Mouse (Mus musculus): ENCODE measurements around the gene Nemf. TPM values are rescaled to one million over a fixed set of nuclear protein-coding genes. Genes with fewer than 3 reads are reported as not detected.

The Nemf gene
- total RNA-seq (2014; rRNA removed), result 44.4 and 47.7 TPM in 2 replicates
- 47.6 and 64.7 TPM in 2 replicates for polyA plus RNA-seq (2015; fragmentation: Nextera tagmentation; extraction: Ambion mirVana)

DNA sequence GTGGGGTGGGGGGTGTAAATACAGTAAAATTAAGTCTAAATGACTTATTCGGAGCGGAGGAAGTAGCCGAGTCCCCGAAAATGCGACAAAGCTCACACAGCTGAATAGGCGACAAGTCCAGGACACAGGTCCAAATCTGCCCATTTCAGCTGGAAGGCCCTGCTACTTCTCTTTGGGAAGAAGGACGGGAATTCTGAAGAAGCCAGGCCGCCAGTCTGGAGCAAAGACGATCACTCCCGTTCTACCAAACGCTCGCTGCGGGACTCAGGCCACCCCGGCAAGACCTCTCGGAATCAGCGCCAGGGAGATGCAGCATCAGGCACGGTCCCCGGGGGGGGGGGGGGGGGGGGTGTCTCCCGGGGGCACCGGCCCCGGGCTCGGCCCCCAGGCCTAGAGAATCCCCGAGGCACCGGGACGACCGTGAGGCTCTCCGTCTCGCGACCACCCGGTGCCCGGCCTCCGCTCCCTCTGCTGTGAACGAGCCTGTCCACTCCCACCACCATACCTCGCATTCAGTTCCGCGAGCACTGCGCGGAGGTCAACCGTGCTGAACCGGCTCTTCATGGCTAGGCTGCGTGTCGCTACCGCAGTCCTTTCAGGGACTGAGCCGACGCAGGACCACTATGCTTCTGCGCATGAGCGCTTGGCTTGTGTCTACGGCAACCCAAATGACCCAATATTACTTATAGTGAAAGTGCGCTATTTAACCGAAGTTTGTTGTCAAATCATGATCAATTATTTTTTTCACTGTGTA, at the start of gene Nemf:
Gene Nemf, minus strand, starts transcription at position 620 of the 754 bp plus-strand sequence.
- no peaks in the 10 kb centered on the region for H3K9me3 ChIP-seq (ENCODE audit: low read length)
- peak within 1 kb of the TSS; percentile 76 for H3K9ac ChIP-seq
- H3K27ac ChIP-seq (ENCODE audit: low read depth, low read length), result peak within 1 kb of the TSS; percentile 68
- ATAC-seq, result peak; percentile 35
- WGBS, result under 1% methylated on average over 39 of the region's 50 CpGs
- H3K4me3 ChIP-seq (ENCODE audit: low read depth, low read length), result peak within 1 kb of the TSS; percentile 71
- H3K4me2 ChIP-seq (ENCODE audit: low read depth), result peak within 1 kb of the TSS; percentile 64
- no peaks in the 10 kb centered on the region for H3K4me1 ChIP-seq (ENCODE audit: insufficient read depth)
- no peak for TF ChIP-seq CTCF (IDR thresholded peaks at IDR 0.05; ENCODE audit: low read depth)
- H3K36me3 ChIP-seq (ENCODE audit: insufficient read depth), result peaks cover 16% of the 10 kb centered on the region
- peak; percentile 92 for DNase-seq
- H3K27me3 ChIP-seq (ENCODE audit: insufficient read depth, low read length), result no peaks in the 10 kb centered on the region

DNA sequence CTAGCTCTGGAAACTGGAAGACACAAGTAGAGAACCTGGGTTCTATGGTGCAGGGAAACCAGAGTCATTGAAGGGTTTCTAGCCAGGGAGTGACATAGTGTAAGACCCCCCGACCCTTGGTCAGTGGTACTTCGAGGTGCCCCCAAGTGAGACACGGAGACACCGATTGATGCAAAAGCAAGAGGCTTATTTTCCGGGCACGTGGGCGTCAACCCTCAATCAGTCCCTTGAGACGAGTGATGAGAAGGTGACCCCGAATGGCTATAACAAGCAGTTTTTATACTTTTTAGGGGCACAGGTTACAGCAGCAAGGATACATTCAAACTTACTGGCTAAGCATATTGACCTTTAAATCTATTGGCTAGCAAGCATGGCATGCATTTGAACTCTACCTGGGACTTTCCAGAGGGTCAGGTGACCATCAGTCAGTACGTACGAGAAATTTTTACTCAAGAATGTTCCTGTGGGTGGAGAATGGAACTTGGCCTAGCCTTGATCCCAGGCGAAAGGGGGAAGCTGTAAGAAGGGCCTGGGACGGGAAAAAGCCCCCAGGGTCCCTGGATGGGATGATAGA, 45.7 kb upstream of the Nemf start:
- no peak for ATAC-seq
- H3K4me3 ChIP-seq (ENCODE audit: low read depth, low read length), result no peak overlapping the region
- no peak for TF ChIP-seq CTCF (IDR thresholded peaks at IDR 0.05; ENCODE audit: low read depth)

DNA sequence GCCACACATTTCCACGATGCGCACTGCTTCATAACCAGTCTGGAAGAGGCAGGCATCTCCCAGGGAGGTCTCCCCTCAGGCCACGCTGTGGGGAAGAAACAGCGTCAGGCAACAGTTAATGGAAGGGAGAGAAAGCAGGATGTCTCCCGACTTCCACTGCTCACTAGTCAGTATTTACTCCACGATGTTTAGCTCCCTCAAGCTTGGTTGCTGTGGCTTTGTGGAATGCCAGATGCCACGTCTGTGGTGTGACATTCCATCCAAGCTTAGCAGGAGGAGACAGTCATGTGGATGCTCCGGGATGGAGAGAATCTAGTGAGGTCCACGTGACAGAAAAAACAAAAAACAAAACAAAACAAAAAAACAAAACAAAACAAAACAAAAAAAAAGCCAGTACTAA, 45.1 kb upstream of the Nemf start:
- no peak for TF ChIP-seq CTCF (IDR thresholded peaks at IDR 0.05; ENCODE audit: low read depth)
- no peaks in the 10 kb centered on the region for H3K4me1 ChIP-seq (ENCODE audit: insufficient read depth)
- H3K36me3 ChIP-seq (ENCODE audit: insufficient read depth), result no peaks in the 10 kb centered on the region
- WGBS, result 58% methylated on average over 9 of the region's 9 CpGs
- H3K4me2 ChIP-seq (ENCODE audit: low read depth), result no peak overlapping the region
- ATAC-seq (no peak), DNase-seq (no peak)
- H3K27me3 ChIP-seq (ENCODE audit: insufficient read depth, low read length), result no peaks in the 10 kb centered on the region
- no peak overlapping the region for H3K9ac ChIP-seq
- H3K9me3 ChIP-seq (ENCODE audit: low read length), result no peaks in the 10 kb centered on the region
- H3K27ac ChIP-seq (ENCODE audit: low read depth, low read length), result no peak overlapping the region
- H3K4me3 ChIP-seq (ENCODE audit: low read depth, low read length), result no peak overlapping the region

More for the DNA sequence above, 45.7 kb upstream of the Nemf start:
- Histone ChIP-seq H3K27ac (ENCODE audit: low read depth, low read length) (no peak overlapping the region), H3K27me3 (ENCODE audit: insufficient read depth, low read length) (no peaks in the 10 kb centered on the region), H3K9me3 (ENCODE audit: low read length) (no peaks in the 10 kb centered on the region), H3K4me1 (ENCODE audit: insufficient read depth) (no peaks in the 10 kb centered on the region), H3K9ac (no peak overlapping the region), H3K4me2 (ENCODE audit: low read depth) (no peak overlapping the region), H3K36me3 (ENCODE audit: insufficient read depth) (no peaks in the 10 kb centered on the region)
- no peak for DNase-seq
- WGBS, result 91% methylated on average over 13 of the region's 13 CpGs

DNA sequence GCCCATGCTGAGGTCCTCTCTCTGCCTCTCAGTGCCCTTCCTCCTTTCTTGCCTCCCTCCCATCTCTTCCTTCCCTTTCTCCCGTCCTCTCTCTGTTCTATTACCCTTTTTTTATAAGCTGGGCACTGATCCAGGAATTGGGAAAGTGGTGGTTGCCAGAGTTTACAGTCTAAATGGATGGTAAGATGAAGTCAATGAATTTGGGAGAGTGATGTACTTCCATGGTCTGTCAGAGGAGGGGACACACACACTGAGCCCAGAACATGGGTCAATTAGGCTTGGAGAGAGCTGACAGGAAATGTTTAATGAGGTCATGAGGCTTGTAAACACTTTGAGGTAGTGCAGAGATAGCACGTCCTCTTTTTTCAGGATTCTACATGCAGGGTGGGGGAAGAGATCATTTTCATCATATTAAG, 43.9 kb upstream of the Nemf start:
- H3K4me1 ChIP-seq (ENCODE audit: insufficient read depth), result no peaks in the 10 kb centered on the region
- H3K4me3 ChIP-seq (ENCODE audit: low read depth, low read length), result no peak overlapping the region
- no peaks in the 10 kb centered on the region for H3K36me3 ChIP-seq (ENCODE audit: insufficient read depth)
- WGBS, result 17% methylated on average over 2 of the region's 2 CpGs
- TF ChIP-seq CTCF (IDR thresholded peaks at IDR 0.05; ENCODE audit: low read depth), result no peak
- ATAC-seq, result no peak
- H3K9ac ChIP-seq, result no peak overlapping the region
- H3K9me3 ChIP-seq (ENCODE audit: low read length), result no peaks in the 10 kb centered on the region
- DNase-seq, result no peak
- H3K4me2 ChIP-seq (ENCODE audit: low read depth), result no peak overlapping the region
- H3K27ac ChIP-seq (ENCODE audit: low read depth, low read length), result no peak overlapping the region
- H3K27me3 ChIP-seq (ENCODE audit: insufficient read depth, low read length), result no peaks in the 10 kb centered on the region

DNA sequence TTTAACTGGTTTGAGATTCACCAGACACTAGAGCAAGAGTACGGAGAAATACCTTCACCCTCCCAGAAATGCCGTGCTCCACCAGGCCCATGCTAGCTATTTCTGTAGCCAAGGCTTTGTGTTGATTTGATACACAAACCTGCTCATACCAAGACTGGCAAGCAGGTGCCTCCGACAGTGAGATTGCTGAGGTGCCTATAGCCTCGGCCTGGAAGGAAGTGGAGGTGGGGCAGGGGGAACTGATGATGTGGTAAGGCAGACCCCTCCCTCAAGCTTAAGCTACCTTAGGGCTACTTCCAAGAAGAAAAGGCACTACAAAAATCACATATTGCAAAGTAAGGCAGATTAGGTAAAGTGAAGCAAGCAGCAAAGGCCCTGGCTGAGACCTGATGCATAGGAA, 43.4 kb upstream of the Nemf start:
- H3K9me3 ChIP-seq (ENCODE audit: low read length), result no peaks in the 10 kb centered on the region
- 86% methylated on average over 4 of the region's 4 CpGs for WGBS
- H3K27ac ChIP-seq (ENCODE audit: low read depth, low read length), result no peak overlapping the region
- DNase-seq (no peak), ATAC-seq (no peak)
- H3K9ac ChIP-seq, result no peak overlapping the region
- no peak overlapping the region for H3K4me3 ChIP-seq (ENCODE audit: low read depth, low read length)
- TF ChIP-seq CTCF (IDR thresholded peaks at IDR 0.05; ENCODE audit: low read depth), result no peak
- no peaks in the 10 kb centered on the region for H3K27me3 ChIP-seq (ENCODE audit: insufficient read depth, low read length)
- H3K4me2 ChIP-seq (ENCODE audit: low read depth), result no peak overlapping the region
- no peaks in the 10 kb centered on the region for H3K36me3 ChIP-seq (ENCODE audit: insufficient read depth)
- no peaks in the 10 kb centered on the region for H3K4me1 ChIP-seq (ENCODE audit: insufficient read depth)

DNA sequence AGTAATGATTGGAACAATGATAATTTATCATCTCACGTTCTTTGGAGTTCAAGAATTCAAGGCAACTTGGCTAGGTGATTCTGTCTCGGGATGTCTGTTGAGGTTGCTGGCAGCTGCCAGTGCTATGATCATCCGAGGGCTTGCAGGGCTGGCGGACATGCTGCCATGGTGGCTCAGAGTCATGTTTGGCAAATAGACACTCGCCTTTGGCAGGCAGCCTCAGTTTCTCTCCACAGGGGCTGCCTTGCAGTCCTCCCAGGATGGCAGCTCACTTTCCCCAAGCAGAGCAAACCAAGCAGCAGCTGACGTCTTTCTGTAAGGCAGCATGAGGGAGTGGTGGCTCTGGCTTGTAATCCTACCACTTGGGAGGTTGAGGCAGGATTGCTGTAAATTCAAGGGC, 37.5 kb upstream of the Nemf start:
- Histone ChIP-seq H3K4me3 (ENCODE audit: low read depth, low read length) (no peak overlapping the region), H3K36me3 (ENCODE audit: insufficient read depth) (no peaks in the 10 kb centered on the region), H3K4me2 (ENCODE audit: low read depth) (no peak overlapping the region), H3K4me1 (ENCODE audit: insufficient read depth) (no peaks in the 10 kb centered on the region), H3K9ac (no peak overlapping the region), H3K27me3 (ENCODE audit: insufficient read depth, low read length) (no peaks in the 10 kb centered on the region), H3K27ac (ENCODE audit: low read depth, low read length) (no peak overlapping the region), H3K9me3 (ENCODE audit: low read length) (no peaks in the 10 kb centered on the region)
- DNase-seq, result no peak
- ATAC-seq, result no peak
- WGBS, result 61% methylated on average over 6 of the region's 6 CpGs
- TF ChIP-seq CTCF (IDR thresholded peaks at IDR 0.05; ENCODE audit: low read depth), result no peak

DNA sequence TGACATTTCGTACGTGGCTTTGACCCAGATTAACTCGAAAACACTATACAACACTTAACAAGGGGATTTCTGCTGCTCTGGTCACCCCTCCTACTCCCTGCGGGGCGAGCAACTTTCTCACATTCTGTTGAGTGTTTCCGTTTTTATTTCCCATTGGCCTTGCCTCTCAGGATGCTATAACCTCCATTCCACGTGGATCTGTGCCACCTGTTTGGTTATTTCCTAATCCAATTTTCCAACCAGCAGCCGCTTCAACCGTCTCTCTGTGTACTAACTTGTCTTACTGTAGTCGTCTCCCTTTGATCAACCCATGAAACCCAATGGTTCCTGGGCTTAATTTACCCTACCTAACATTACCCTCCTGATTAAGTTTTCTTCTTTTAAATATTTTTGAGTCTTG, 36.1 kb upstream of the Nemf start:
- no peak overlapping the region for H3K27ac ChIP-seq (ENCODE audit: low read depth, low read length)
- H3K27me3 ChIP-seq (ENCODE audit: insufficient read depth, low read length), result no peaks in the 10 kb centered on the region
- H3K9me3 ChIP-seq (ENCODE audit: low read length), result no peaks in the 10 kb centered on the region
- TF ChIP-seq CTCF (IDR thresholded peaks at IDR 0.05; ENCODE audit: low read depth), result no peak
- H3K4me2 ChIP-seq (ENCODE audit: low read depth), result no peak overlapping the region
- H3K36me3 ChIP-seq (ENCODE audit: insufficient read depth), result no peaks in the 10 kb centered on the region
- whole genome bisulfite sequencing, result 74% methylated on average over 10 of the region's 10 CpGs
- no peak overlapping the region for H3K4me3 ChIP-seq (ENCODE audit: low read depth, low read length)
- ATAC-seq, result no peak
- no peak overlapping the region for H3K9ac ChIP-seq
- H3K4me1 ChIP-seq (ENCODE audit: insufficient read depth), result no peaks in the 10 kb centered on the region
- DNase-seq, result no peak
